Mouse (Mus musculus): ENCODE data around the gene Nsg1. TPM values are rescaled to one million over a fixed set of nuclear protein-coding genes. Genes with fewer than 3 reads are reported as not detected.

The Nsg1 gene
- total RNA-seq (2022): 100 to 1,000 TPM; 431 to 543 (median 480) TPM

DNA sequence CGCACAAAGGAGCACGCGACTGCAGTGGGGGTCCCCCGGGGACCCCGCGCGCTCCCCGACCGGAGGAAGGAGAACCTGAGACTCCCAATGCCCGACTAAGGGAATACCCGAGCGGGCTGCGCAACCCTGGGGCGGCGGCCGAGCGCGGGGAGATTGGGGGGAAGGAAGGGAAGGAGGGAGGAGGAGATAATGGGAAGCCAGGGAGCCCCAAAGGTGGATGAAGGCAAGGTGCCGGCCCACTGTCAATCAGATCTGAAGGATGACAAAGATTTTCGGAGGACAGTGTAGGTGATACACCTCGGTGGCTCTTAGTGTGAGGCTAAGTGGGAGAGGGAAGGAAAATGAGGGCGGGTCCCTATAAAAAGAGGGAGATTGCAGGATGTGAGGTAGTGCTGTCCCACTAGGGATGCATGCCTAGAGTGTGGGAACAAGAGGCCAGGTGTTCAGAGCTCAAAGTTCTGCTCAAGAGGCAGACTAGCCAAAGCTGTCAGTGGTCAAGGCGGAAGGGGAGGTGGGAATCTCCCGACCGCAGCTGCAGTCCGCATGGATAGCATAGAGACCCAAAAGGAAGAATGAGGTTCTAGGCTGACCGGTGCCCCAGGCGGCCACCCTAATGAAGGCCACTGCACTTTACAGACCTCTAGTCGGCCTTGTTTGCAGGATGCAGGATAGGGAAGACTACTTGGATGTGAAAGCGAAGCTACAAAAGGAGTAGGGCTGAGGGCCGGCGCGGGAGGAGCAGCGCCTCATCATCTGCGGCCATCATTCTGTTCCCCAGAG lies at the start of gene Nsg1:
Gene Nsg1, minus strand, starts transcription at position 274 of the 780 bp plus-strand sequence.
- DNase-seq (ENCODE audit: low spot score in 2 of 2): peak in 1 of 2 experiments; percentile 16

GRCm38 (mm10) chr5:38208985-38209384 lies 49.3 kb upstream of the Nsg1 start:
- DNase-seq (ENCODE audit: low spot score in 2 of 2): no peak

GRCm38 (mm10) chr5:38205303-38205726 lies 45.6 kb upstream of the Nsg1 start:
- DNase-seq (ENCODE audit: low spot score in 2 of 2): peak in 1 of 2 experiments; percentile 17

DNA sequence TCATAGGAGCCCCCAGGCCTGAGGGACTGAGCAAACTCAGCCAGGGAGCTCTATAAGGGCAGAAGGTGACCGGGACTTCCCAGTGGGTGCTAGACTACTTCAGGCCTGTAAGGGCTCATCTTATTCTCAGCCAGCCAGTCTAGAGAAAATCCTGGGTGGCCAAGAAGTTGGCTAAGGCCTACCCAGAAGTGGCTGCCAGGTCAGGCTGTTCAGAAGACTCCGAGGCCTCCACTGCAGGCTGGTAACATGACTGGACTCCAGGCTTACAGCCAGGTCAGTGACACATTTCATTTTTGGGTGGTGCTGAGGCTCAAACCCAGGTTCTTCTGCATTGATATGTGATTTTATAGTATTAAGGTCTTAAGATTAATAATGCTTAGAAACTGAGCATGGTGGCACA lies 40.0 kb upstream of the Nsg1 start:
- no peak for DNase-seq (ENCODE audit: low spot score in 2 of 2)

DNA sequence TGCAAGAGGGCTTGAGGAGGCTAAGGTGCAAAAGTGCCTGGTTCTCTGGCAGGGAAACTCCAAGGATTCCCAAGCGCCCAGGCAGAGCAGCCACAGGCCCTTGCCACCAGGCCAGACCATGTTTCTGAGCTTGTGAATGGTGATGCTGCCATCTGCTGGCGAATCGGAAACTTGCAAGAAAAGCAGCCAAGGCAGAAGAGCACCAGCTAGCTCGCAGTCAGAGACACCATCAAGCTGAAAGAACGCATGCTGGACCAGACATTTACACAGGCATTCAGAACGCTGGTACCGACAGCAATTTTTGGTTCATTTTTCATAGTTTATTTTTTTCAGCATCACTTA lies 37.7 kb upstream of the Nsg1 start:
- DNase-seq (ENCODE audit: low spot score in 2 of 2): peak; percentile 49 to 89

DNA sequence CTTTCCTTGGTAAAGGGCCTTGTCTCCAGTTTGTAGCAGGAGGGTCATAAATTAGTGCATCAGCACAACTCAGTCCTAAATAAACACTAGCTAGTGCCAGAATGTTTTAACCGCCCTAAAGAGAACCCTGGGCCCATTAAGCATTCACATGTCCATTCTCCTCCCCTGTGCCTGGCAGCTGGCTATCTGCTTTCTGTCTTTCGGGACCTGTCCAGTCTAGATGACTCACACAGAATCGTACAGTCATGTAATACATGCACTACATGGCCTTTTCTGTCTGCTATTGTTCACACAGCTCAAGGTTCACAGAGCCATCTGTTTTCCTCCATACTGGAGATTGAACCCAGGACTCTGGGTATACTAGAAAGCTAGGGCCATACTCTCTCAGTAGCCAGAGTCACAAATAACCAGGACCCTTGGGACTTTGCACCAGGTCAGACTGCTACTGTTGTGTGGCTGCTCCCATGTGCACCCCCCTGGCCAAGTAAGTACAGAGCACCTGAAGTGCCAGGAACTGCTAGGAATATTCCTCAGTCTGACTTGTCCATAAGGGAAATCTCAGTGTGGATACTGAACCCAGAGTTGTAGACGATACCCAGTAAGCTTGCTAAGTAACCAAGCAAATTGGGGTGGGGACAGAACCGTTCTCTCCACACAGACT lies 37.2 kb upstream of the Nsg1 start:
- DNase-seq (ENCODE audit: low spot score in 2 of 2): no peak

- no peak for DNase-seq (ENCODE audit: low spot score in 2 of 2)
Observed at GRCm38 (mm10) chr5:38195941-38196340, 36.2 kb upstream of the Nsg1 start.

DNA sequence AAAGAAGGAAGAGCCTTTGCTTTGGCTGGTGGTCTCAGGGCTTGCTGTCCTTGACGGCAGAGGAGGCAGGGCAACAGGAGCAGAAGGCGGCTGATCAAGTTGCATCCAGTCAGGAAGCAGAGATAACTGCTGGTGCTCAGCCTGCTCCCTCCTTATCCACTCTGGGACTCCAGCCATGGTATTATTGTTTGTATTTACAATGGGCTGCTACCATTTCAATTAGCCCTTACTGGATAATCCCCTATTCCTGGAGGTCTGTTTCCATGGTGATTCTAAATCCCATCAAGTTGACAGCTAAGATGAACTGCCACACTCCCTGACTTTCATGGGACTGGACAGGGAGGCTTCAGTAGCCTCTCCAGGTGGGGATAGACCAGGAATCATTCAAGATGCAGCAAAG lies 35.2 kb upstream of the Nsg1 start:
- DNase-seq (ENCODE audit: low spot score in 2 of 2): no peak

GRCm38 (mm10) chr5:38190907-38191306 lies 31.2 kb upstream of the Nsg1 start:
- DNase-seq (ENCODE audit: low spot score in 2 of 2): no peak

DNA sequence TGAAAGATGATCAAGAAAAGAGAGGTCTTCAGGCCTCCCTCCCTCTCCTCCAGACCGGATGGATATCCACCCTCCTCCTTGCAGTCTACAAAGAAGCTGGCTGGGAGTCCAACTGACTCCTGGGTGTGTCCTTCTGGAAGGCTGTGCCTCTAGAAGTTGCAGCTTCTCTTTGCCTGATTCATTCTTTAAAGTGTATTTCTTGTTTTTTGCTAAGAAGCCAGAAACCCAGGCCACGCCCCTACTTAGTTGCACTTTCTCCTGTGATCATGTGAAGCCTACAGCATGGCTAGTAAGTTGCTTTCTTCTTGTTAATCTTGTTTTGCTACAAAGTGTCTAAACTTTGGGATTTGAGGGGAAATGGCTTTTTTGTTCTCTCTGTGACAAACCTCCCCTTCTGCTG lies 27.3 kb upstream of the Nsg1 start:
- DNase-seq (ENCODE audit: low spot score in 2 of 2): no peak

GRCm38 (mm10) chr5:38184688-38185285 lies 25.1 kb upstream of the Nsg1 start:
- no peak for DNase-seq (ENCODE audit: low spot score in 2 of 2)

GRCm38 (mm10) chr5:38174256-38174912 lies 14.7 kb upstream of the Nsg1 start:
- no peak for DNase-seq (ENCODE audit: low spot score in 2 of 2)

DNA sequence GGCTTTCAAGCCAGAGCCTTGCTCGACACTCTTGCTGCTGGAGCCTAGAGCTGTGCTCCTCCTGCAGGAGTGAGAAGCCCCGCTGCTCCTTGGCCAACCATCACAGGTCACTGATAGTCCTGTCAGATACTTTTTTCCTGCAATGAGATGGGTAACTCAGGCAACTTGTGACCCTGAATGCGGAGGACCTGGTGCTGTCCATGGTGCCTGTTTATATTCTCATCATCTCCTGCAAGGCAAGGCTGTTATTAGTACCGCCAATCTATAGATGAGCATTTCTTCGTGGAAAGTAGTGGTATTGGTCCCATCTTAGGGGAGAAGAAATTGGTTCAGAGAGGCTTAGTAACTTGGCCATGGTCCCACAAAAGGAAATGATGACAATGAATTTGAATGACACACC lies 14.1 kb upstream of the Nsg1 start:
- no peak for DNase-seq (ENCODE audit: low spot score in 2 of 2)

DNA sequence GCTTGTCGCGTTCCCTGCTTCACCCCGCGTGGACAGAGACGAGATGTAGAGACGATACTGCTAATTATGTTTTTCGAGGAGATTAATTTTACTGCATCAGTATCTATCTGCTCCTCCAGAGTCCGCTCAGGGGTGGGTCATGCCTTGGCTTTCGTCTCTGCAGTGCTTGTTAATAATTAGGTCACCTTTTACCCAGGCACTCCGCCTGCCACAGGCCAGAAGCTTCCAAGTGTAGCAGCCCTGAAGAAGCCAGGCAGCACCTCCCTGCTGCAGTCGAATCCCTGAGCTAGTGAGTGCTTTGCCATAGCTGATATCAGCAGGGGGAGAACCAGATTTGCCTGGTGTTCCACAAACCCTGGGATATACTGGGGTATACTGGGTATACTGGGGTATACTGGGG lies 8.8 kb upstream of the Nsg1 start:
- no peak for DNase-seq (ENCODE audit: low spot score in 2 of 2)

DNA sequence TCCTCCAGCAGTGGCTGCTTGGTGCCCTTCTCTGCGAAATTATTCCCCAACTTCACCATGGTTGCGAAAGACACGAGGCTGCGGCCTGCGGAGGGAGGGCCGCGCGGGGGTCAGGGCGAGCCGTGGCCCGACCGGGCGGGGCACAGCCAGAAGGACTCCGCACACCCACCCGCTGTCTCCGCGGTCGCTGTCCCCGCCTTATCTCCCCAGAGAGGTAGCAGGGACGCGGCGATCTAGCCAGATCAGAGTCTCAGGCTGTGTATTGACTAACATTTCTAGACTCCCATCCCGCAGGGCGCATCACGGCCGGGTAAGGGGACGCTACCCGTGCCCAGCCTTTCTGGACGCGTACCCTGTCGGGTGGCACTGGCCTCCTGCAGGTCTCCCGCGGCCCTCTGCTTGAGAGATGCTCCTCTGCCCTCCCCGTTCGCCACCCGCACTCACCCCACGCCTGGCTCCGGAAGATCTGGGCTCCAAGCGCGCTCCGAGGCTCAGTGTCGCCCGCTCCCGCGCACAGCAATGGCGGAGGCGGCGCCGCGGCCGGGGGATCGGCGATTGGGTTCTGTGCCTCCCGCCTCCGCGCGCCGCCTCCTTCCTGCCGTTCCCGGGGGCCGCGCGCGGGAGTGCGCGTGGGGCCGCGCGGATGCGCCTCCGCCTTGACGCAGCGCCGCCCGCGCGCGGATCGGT lies 617 bp downstream of the Nsg1 start:
- DNase-seq (ENCODE audit: low spot score in 2 of 2): peak in 1 of 2 experiments; percentile 65

DNA sequence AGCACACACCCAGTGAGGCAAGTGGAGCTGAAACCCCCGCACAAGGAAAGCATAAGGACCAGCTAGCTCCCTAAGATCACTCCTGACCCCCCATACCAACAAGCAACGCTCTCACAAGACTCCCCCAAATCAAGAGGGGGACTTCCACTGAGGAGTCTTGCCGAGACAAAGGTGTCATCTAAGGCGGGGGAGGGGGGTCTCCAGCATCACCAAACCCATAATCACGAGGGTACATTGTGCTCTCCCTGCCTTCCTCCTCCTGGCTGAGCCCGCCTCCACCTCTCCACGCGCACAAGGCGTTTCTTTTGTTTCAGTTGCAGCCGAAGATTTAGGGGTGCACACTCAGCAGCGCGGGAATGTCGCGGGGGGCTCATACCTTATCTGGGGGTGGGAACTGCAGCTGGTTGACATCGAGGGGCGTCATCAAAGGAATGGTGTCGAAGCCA lies 1.2 kb downstream of the Nsg1 start:
- DNase-seq (ENCODE audit: low spot score in 2 of 2): no peak

GRCm38 (mm10) chr5:38157481-38158020 lies 2.2 kb downstream of the Nsg1 start:
- DNase-seq (ENCODE audit: low spot score in 2 of 2): no peak

GRCm38 (mm10) chr5:38153636-38154035 lies 6.1 kb downstream of the Nsg1 start:
- DNase-seq (ENCODE audit: low spot score in 2 of 2): no peak

DNA sequence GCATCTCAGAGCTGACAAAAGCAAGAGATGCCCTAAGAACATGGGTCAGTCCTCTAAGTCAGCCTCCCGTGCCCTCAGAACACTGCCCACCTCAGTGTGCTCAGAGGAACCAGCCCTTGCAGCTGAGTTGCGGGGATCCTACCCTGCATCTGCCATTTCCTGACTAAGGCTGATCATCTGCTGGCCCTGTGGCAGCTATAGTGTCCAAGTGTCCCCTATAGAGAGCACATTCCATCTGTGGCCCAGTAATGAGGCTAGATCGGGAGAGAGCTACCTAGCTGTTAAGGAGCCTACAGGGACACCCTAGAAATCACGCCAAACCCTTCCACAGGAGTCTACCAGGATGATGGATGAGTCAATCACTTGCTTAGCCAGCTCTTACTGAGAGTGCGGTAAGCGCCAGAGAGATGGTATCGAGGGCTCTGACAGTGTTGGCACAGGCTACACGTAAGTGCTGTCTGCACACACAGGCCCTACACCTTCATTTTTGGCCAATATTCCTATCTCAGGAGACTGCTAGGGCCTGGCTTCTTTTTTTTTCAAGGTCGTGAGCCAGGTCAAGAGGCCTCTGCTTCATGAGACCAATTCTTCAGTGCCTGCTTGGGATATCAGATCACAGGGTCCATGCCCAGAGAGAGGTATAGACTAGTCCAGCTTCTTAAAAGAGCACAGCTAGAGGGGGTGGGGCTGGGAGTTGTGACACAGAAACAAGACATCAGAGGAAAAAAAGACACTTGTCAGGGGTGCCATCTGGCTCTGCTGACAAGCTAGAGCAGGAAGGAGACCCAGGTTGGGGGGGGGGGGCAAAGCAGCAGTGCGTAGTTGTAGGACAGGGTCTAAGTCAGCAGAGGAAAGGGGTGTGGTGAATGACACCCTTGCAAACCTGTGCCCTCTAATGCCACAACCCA lies 7.3 kb downstream of the Nsg1 start:
- DNase-seq (ENCODE audit: low spot score in 2 of 2): no peak

DNA sequence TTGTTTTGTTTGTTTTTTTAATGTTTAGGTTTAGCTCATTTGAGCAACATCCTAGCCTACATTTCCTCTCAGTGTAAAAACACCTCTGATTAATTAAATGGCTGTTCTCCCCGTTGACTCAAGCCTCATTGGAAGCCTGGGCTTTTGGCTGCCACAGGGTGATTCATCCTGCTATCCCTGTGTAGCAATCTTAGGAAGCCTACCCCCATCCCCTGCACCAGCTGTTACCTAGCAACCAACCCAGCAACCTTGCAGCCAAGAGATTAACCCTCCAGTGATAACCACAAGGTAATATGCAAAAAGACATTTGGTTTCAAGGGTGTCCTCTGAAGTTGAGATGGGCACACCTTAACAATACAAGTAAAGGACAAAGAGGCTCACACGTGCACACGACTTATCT lies 8.4 kb downstream of the Nsg1 start:
- DNase-seq (ENCODE audit: low spot score in 2 of 2): peak in 1 of 2 experiments; percentile 81
